In the genomic region with DNA sequence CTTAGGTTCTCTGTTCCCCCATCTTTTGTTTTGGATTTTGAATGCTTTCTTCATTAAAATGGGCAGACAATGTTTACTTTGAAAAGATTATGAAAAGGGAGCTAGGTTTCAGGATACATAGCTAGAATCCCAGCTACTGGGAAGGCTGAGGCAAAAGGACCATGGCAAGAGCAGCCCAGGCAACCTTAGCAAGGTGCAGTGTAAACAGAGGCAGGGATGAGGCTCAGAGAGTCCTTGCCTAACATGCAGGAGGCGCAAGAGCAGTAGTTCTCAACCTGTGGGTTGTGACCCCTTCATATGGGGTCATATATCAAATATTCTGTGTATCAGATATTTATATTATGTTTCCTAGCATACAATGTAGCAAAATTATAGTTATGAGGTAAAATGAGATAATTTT, we compare ENCODE assay signal across 8 mouse cellular contexts. TPM values are rescaled to one million over a fixed set of nuclear protein-coding genes. Genes with fewer than 3 reads are reported as not detected.
DNase-seq lines count a peak whose midpoint lies in the region; ATAC-seq lines count a peak whose summit lies in the region.
"Had no signal": no experiment of that assay in that cellular context is flagged by ENCODE, and none has a peak within 500 bp of the region (broad histone marks: within the 10 kb centered on the region; RNA-seq: fewer than 3 reads in every experiment).

No protein-coding gene starts in this region.

- H3K4me3 ChIP-seq in megakaryocyte, embryonic 14.5 days (replicated peaks) = peak overlapping the region; percentile 83
- peak overlapping the region; percentile 83 for H3K4me3 ChIP-seq in forebrain, embryonic 12.5 days (replicated peaks)
- no peak overlapping the region for H3K4me3 ChIP-seq in limb, embryonic 11.5 days (ENCODE audit: low read depth, low read length)
- peak overlapping the region; percentile 66; the same call in 1 of the 2 replicates for H3K4me3 ChIP-seq in stomach, embryonic 15.5 days (replicated peaks)

- H3K9ac ChIP-seq in forebrain, embryonic 12.5 days = peak overlapping the region; percentile 90; the same call in 1 of the 2 replicates
- no peak overlapping the region for H3K9ac ChIP-seq in limb, embryonic 11.5 days (ENCODE audit: low read length)
- no peak overlapping the region for H3K9ac ChIP-seq in stomach, embryonic 15.5 days

- WGBS in forebrain, embryonic 12.5 days = 87% methylated on average over 1 of the region's 1 CpGs
- WGBS in limb, embryonic 11.5 days = 84% methylated on average over 1 of the region's 1 CpGs
- WGBS in stomach, embryonic 15.5 days = 77% methylated on average over 1 of the region's 1 CpGs

- no peaks in the 10 kb centered on the region for H3K27me3 ChIP-seq in megakaryocyte, embryonic 14.5 days (replicated peaks)
- no peaks in the 10 kb centered on the region for H3K27me3 ChIP-seq in forebrain, embryonic 12.5 days
- no peaks in the 10 kb centered on the region for H3K27me3 ChIP-seq in limb, embryonic 11.5 days (ENCODE audit: control insufficient read depth, insufficient read depth, low read length)
- H3K27me3 ChIP-seq in stomach, embryonic 15.5 days (replicated peaks) = no peaks in the 10 kb centered on the region

- no peak for DNase-seq in limb, embryonic 11.5 days (ENCODE audit: low spot score)
- no peak for DNase-seq in ovary, postnatal 10 days (ENCODE audit: low spot score)
- no peak for DNase-seq in adrenal gland, adult 2 months
- DNase-seq: cerebellum, adult 11 months had no signal

- peaks cover 43% of the 10 kb centered on the region for H3K4me1 ChIP-seq in megakaryocyte, embryonic 14.5 days
- H3K4me1 ChIP-seq in forebrain, embryonic 12.5 days = peaks cover 29% of the 10 kb centered on the region
- H3K4me1 ChIP-seq in limb, embryonic 11.5 days (ENCODE audit: control insufficient read depth, insufficient read depth, low read length) = peaks cover 5% of the 10 kb centered on the region; the same call in 1 of the 2 replicates
- peaks cover 15% of the 10 kb centered on the region; the same call in 1 of the 2 replicates for H3K4me1 ChIP-seq in stomach, embryonic 15.5 days

- peaks cover 32% of the 10 kb centered on the region for H3K36me3 ChIP-seq in megakaryocyte, embryonic 14.5 days (replicated peaks; ENCODE audit: low read length)
- peaks cover 26% of the 10 kb centered on the region for H3K36me3 ChIP-seq in forebrain, embryonic 12.5 days (replicated peaks)
- H3K36me3 ChIP-seq in limb, embryonic 11.5 days (ENCODE audit: control insufficient read depth, insufficient read depth, low read length) = peaks cover 7% of the 10 kb centered on the region
- H3K36me3 ChIP-seq in stomach, embryonic 15.5 days = 0 out of 2 replicates have a peak, but pooled peaks cover 3% of the 10 kb centered on the region

- H3K4me2 ChIP-seq in forebrain, embryonic 12.5 days = peak overlapping the region; percentile 82
- peak overlapping the region; percentile 63; the same call in 1 of the 2 replicates for H3K4me2 ChIP-seq in limb, embryonic 11.5 days (ENCODE audit: low read depth, severe bottlenecking)
- peak overlapping the region; percentile 79 for H3K4me2 ChIP-seq in stomach, embryonic 15.5 days

- no peak overlapping the region for H3K27ac ChIP-seq in forebrain, embryonic 12.5 days
- H3K27ac ChIP-seq in limb, embryonic 11.5 days (replicated peaks; ENCODE audit: low read depth, low read length) = no peak overlapping the region
- no peak overlapping the region for H3K27ac ChIP-seq in stomach, embryonic 15.5 days

- H3K9me3 ChIP-seq in megakaryocyte, embryonic 14.5 days = no peaks in the 10 kb centered on the region
- H3K9me3 ChIP-seq in forebrain, embryonic 12.5 days = no peaks in the 10 kb centered on the region
- no peaks in the 10 kb centered on the region for H3K9me3 ChIP-seq in limb, embryonic 11.5 days (ENCODE audit: control insufficient read depth, low read length)
- H3K9me3 ChIP-seq in stomach, embryonic 15.5 days = no peaks in the 10 kb centered on the region

- ATAC-seq in megakaryocyte, adult 5-6 weeks (ENCODE audit: poor library complexity, severe bottlenecking) = no peak
- ATAC-seq in forebrain, embryonic 12.5 days (ENCODE audit: low FRiP score) = no peak
- no peak for ATAC-seq in limb, embryonic 11.5 days (ENCODE audit: insufficient number of reproducible peaks, low FRiP score, low TSS enrichment, low read depth)
- ATAC-seq in stomach, embryonic 15.5 days (ENCODE audit: insufficient read depth, low FRiP score, low read depth) = no peak

RNA-seq across cellular contexts. Expression of a gene that starts 1.6 kb away (rescaled TPM):
- polyA plus RNA-seq in megakaryocyte, embryonic 14.5 days (2012; ENCODE audit: insufficient read depth, low replicate concordance) = 0.45 TPM in 1 of 2 replicates, not detected in the other
- total RNA-seq in megakaryocyte, adult 5-6 weeks (2015) = 11.8 and 12.2 TPM in 2 replicates
- 12.9 and 14.6 TPM in 2 replicates for total RNA-seq in megakaryocyte, adult 5-6 weeks (2017)
- 40.5 and 40.9 TPM in 2 replicates for polyA plus RNA-seq in forebrain, embryonic 12.5 days (2016; fragmentation: Nextera tagmentation; extraction: Ambion mirVana)
- 43.6 and 45.4 TPM in 2 replicates for polyA plus RNA-seq in limb, embryonic 11.5 days (2014; fragmentation: Nextera tagmentation; extraction: Ambion mirVana)
- polyA plus RNA-seq in stomach, embryonic 15.5 days (2015; fragmentation: Nextera tagmentation; extraction: Ambion mirVana) = 30.3 and 31.9 TPM in 2 replicates
- 10 to 100 TPM; 11.7 to 17.4 TPM for total RNA-seq in adrenal gland, adult 2 months (2021)
- 3.0 and 6.2 TPM in 2 replicates for polyA plus RNA-seq in adrenal gland, adult 2 months (2012; rRNA removed)

RNA-seq across cellular contexts. Expression of a gene that starts 1.7 kb away (rescaled TPM):
- 3.5 and 25.4 TPM in 2 replicates for polyA plus RNA-seq in megakaryocyte, embryonic 14.5 days (2012; ENCODE audit: insufficient read depth, low replicate concordance)
- total RNA-seq in megakaryocyte, adult 5-6 weeks (2015) = 172 and 215 TPM in 2 replicates
- 137 and 163 TPM in 2 replicates for total RNA-seq in megakaryocyte, adult 5-6 weeks (2017)
- polyA plus RNA-seq in forebrain, embryonic 12.5 days (2016; fragmentation: Nextera tagmentation; extraction: Ambion mirVana) = 83.1 and 86.8 TPM in 2 replicates
- 77.3 and 88.7 TPM in 2 replicates for polyA plus RNA-seq in limb, embryonic 11.5 days (2014; fragmentation: Nextera tagmentation; extraction: Ambion mirVana)
- polyA plus RNA-seq in stomach, embryonic 15.5 days (2015; fragmentation: Nextera tagmentation; extraction: Ambion mirVana) = 144 and 153 TPM in 2 replicates
- 100 to 1,000 TPM; 124 to 139 TPM for total RNA-seq in adrenal gland, adult 2 months (2021)
- polyA plus RNA-seq in adrenal gland, adult 2 months (2012; rRNA removed) = 12.9 and 18.3 TPM in 2 replicates
